Mouse (Mus musculus): ENCODE data around the gene Hist1h3e.
"Not testable (repeated sequence)": the region's sequence is repeated elsewhere in the genome, so short reads cannot be mapped to it uniquely, and the experiment has no call there.

- not testable (repeated sequence) for TF ChIP-seq CTCF (conservative IDR thresholded peaks at IDR 0.05; ENCODE audit: insufficient read depth, insufficient read length, low read depth, low read length); POLR2A (IDR thresholded peaks at IDR 0.05; ENCODE audit: low read depth, low read length)
Observed at GRCm38 (mm10) chr13:23574546-23575170, 12.5 kb upstream of the Hist1h3e start.

Data from kidney, adult 2 months (tissue).